Mouse (Mus musculus) ovary, adult 10 weeks (tissue): ENCODE measurements around the gene 4933427I04Rik. TPM values are rescaled to one million over a fixed set of nuclear protein-coding genes. Genes with fewer than 3 reads are reported as not detected.

Experiments used
- polyA plus RNA-seq: library from polyadenylated mRNA; stranded (reverse); fragments of 350-450 nt; fragmentation: Illumina TruSeq; extraction: RNeasy Lipid Tissue Mini Kit (QIAGEN cat#74804); gene quantifications from one replicate; pipeline ENCODE4 v1.2.3, GENCODE M21; 2014

4933427I04Rik gene
- not detected for polyA plus RNA-seq

GRCm38 (mm10) chr4:123859379-123859778 lies at the start of gene 4933427I04Rik:
TSS of gene 4933427I04Rik (plus strand) at chr4:123859679.

GRCm38 (mm10) chr4:123904333-123905125 lies 45.0 kb downstream of the 4933427I04Rik start, which contains the start of gene Mycbp:
TSS of gene Mycbp (plus strand) at chr4:123904832.

Other genes starting within 250 kb of the 4933427I04Rik start
- gene Macf1, start 175.3 kb upstream of the 4933427I04Rik start, polyA plus RNA-seq = 316 TPM
- 15.2 TPM for gene Ndufs5, start 141.5 kb upstream of the 4933427I04Rik start, polyA plus RNA-seq
- 114 TPM for gene Akirin1, start 109.3 kb upstream of the 4933427I04Rik start, polyA plus RNA-seq
- 2.9 TPM for gene Rhbdl2, start 71.8 kb upstream of the 4933427I04Rik start, polyA plus RNA-seq
- 90.5 TPM for gene Mycbp, start 45.2 kb downstream of the 4933427I04Rik start, polyA plus RNA-seq
- 353 TPM for gene Rragc, start 57.8 kb downstream of the 4933427I04Rik start, polyA plus RNA-seq
- not detected for gene 4930535I16Rik, start 58.3 kb downstream of the 4933427I04Rik start, polyA plus RNA-seq